Mouse (Mus musculus) midbrain, embryonic 14.5 days (tissue): Measurements from ENCODE around the gene Fibcd1. TPM values are rescaled to one million over a fixed set of nuclear protein-coding genes. Genes with fewer than 3 reads are reported as not detected.

Experiments
- ATAC-seq: fragments of 200-750 bp; cut with Nextera tagmentation; 2 replicates; pipeline ENCODE4 v1.8.0; 2017; ENCODE audit warnings: moderate number of reproducible peaks, moderate library complexity; ENCODE audit not compliant: low FRiP score, low TSS enrichment
- DNase-seq: peaks from one replicate; pipeline ENCODE4 v3.0.0-alpha.2; 2015
- H3K27ac ChIP-seq: fragments of 300-500 bp; sonication (generic); replicated peaks from 2 replicates; pipeline ENCODE4 v1.5.1; 2014; ENCODE audit warnings: mild to moderate bottlenecking, low read depth, low read length, moderate library complexity
- H3K27me3 ChIP-seq: fragments of 300-500 bp; sonication (generic); 2 replicates; pipeline ENCODE4 v1.6.1; 2014; ENCODE audit warnings: low read length, control low read depth, mixed read lengths; ENCODE audit not compliant: control insufficient read depth, insufficient read depth
- H3K36me3 ChIP-seq: fragments of 300-500 bp; sonication (generic); 2 replicates; pipeline ENCODE4 v1.6.1; 2014; ENCODE audit warnings: low read length, control low read depth; ENCODE audit not compliant: control insufficient read depth, insufficient read depth
- H3K4me1 ChIP-seq: fragments of 300-500 bp; sonication (generic); 2 replicates; pipeline ENCODE4 v1.6.1; 2014; ENCODE audit warnings: mild to moderate bottlenecking, antibody characterized with exemption, low read length, control low read depth; ENCODE audit not compliant: control insufficient read depth, insufficient read depth
- H3K4me2 ChIP-seq: fragments of 300-500 bp; sonication (generic); 2 replicates; pipeline ENCODE4 v1.6.1; 2014; ENCODE audit warnings: mild to moderate bottlenecking, low read length, moderate library complexity
- H3K4me3 ChIP-seq: fragments of 300-500 bp; sonication (generic); replicated peaks from 2 replicates; pipeline ENCODE4 v1.5.1; 2014; ENCODE audit warnings: low read depth, low read length
- H3K9ac ChIP-seq: fragments of 300-500 bp; sonication (generic); replicated peaks from 2 replicates; pipeline ENCODE4 v1.6.1; 2014; ENCODE audit warnings: mild to moderate bottlenecking, low read length, moderate library complexity
- H3K9me3 ChIP-seq: fragments of 300-500 bp; sonication (generic); 2 replicates; pipeline ENCODE4 v1.6.1; 2016; ENCODE audit warnings: low read length, control low read depth, mixed read lengths; ENCODE audit not compliant: control insufficient read depth
- WGBS: fragments of 180-500 bp; shearing (Covaris S2); extraction: QIAGEN DNeasy Blood & Tissue Kit; methylation state at CpG from one replicate; pipeline ENCODE4 v1.1.7; 2014; 5-methylcytosine and 5-hydroxymethylcytosine counted together
- polyA plus RNA-seq: library from polyadenylated mRNA; unstranded; fragments of >200 nt; fragmentation: Nextera tagmentation; extraction: Ambion mirVana; gene quantifications from 2 replicates; pipeline ENCODE4 v1.2.1, GENCODE M21; 2014

The Fibcd1 gene
- polyA plus RNA-seq, 1 experiment from 2014 or later = 14.8 TPM

DNA sequence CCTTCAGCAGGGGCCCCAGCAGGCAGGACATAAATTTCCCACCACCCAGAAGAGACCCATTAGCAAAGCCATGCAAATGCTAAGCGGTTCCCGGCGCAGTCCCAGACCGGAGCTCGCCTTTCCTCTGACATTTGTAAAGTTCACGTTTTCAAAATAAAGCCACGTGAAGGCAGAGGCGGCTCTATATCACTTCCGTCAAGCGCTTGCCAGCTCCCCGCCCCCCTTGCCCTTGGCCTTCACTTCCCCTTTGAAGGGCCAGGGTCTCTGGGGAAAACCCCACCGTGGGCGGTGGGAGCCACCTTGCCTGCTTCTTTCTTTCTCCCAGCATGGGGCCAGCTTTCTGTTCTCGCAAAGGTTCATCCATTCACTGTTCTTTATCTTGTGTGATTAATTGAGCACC, 35.1 kb upstream of the Fibcd1 start:
- no peak overlapping the region for H3K4me3 ChIP-seq
- ATAC-seq = no peak
- no peak overlapping the region for H3K4me2 ChIP-seq
- 0 out of 2 replicates have a peak, but pooled peaks cover 9% of the 10 kb centered on the region for H3K27me3 ChIP-seq
- no peaks in the 10 kb centered on the region for H3K36me3 ChIP-seq
- H3K9me3 ChIP-seq = no peaks in the 10 kb centered on the region
- peaks cover 10% of the 10 kb centered on the region for H3K4me1 ChIP-seq
- 7% methylated on average over 14 of the region's 14 CpGs for WGBS
- DNase-seq = no peak
- no peak overlapping the region for H3K9ac ChIP-seq
- H3K27ac ChIP-seq = no peak overlapping the region

DNA sequence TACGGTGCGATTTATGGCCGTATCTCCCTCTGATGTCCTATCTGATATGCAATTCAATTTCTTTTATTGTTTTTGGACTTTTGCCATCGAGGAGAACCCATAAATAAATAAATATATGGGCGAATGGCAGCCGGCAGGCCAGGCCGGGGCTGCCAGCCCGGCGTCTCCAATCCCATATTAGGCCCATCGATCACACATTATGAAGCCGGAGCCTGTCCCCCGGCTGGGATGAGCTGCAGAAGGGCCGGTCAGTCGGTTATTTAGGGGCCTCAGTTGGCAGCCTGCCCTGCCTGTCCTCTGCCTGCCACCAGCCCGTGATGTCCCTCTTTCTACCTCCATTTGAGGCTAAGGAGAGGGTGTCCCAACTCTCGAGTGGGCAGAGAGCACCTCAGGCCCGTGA, 32.8 kb upstream of the Fibcd1 start:
- ATAC-seq (no peak), DNase-seq (no peak)
- Histone ChIP-seq H3K4me1 (peaks cover 20% of the 10 kb centered on the region), H3K9me3 (no peaks in the 10 kb centered on the region), H3K27me3 (0 out of 2 replicates have a peak, but pooled peaks cover 9% of the 10 kb centered on the region), H3K36me3 (no peaks in the 10 kb centered on the region), H3K4me3 (no peak overlapping the region), H3K4me2 (no peak overlapping the region), H3K9ac (no peak overlapping the region), H3K27ac (no peak overlapping the region)
- WGBS = 74% methylated on average over 17 of the region's 17 CpGs

DNA sequence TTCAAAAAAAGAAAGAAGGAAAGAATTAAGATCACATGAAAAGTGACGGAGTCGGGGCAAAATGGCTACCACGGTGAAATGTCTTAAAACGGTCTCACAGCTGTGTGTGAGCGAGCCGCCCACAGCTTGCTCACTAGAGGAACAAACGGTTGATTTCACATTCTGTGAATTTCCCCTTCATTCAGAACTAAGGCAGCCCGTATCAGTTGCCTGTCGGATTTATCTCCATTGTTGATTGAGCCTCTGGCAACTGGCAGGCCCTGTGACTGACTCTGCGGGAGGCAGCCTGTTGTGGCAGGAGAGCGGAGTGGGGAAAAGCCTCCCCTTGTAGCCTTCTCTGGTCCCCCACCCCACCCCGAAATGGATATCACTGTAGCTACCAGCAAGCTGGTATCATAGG, 30.6 kb upstream of the Fibcd1 start:
- Histone ChIP-seq H3K4me1 (peaks cover 17% of the 10 kb centered on the region), H3K27ac (peak overlapping the region; percentile 41; the same call in 1 of the 2 replicates), H3K4me3 (no peak overlapping the region), H3K27me3 (0 out of 2 replicates have a peak, but pooled peaks cover 3% of the 10 kb centered on the region), H3K4me2 (no peak overlapping the region), H3K36me3 (no peaks in the 10 kb centered on the region), H3K9me3 (no peaks in the 10 kb centered on the region), H3K9ac (no peak overlapping the region)
- DNase-seq (peak; percentile 52), ATAC-seq (no peak)
- 10% methylated on average over 12 of the region's 12 CpGs for WGBS

DNA sequence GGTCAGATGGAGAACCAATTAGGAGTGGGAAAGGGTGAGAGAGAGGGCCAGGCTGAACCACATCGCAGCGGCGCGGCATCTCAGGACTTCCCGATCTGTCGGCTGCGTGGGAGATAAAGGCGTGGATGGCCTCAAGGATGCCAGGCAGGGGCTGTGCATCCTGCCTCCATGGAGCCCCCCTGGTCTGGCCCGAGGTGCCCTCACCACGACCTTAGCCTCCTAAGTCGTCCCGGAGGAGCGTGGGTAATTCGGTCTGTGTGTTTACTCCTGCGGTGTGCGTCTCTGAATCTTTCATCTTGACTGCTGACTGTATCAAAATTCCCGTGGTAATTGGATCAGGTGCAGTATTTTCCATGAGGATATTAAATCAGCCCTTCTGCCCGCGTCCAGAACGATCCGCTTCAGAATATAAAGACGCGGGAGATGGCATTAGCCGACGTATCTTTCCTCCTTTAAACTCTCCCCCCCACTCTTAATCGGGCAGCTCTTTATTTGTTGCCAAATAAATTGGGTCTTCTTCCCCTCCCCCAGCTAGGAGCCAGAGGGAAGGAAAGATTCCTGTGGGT, 28.6 kb upstream of the Fibcd1 start:
- 31% methylated on average over 26 of the region's 26 CpGs for WGBS
- H3K4me3 ChIP-seq = no peak overlapping the region
- no peaks in the 10 kb centered on the region for H3K36me3 ChIP-seq
- no peak for ATAC-seq
- H3K9ac ChIP-seq = no peak overlapping the region
- H3K4me1 ChIP-seq = peaks cover 17% of the 10 kb centered on the region
- DNase-seq = peak; percentile 73
- H3K27me3 ChIP-seq = no peaks in the 10 kb centered on the region
- H3K9me3 ChIP-seq = no peaks in the 10 kb centered on the region
- peak overlapping the region; percentile 20; the same call in 1 of the 2 replicates for H3K4me2 ChIP-seq
- H3K27ac ChIP-seq = peak overlapping the region; percentile 57; the same call in 1 of the 2 replicates

DNA sequence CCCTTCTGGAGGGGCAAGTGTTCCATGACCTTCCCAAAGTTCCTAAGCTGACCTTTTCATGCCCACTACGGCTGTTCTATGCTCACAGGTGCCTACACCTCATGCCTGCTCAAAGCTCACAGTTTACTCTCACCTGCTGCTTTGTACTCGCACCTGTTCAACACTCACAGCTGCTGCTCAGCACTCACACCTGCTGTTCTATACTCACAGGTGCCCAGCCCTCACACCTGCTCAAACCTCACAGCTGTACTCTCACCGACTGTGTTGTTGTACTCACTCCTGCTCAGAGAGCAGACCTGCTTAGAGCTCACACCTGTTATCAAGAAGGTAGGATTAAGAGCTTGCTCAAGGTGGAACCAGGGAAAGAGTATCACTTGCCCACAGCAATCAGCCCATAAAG, 24.9 kb upstream of the Fibcd1 start:
- Histone ChIP-seq H3K4me3 (no peak overlapping the region), H3K9me3 (no peaks in the 10 kb centered on the region), H3K27ac (no peak overlapping the region), H3K27me3 (no peaks in the 10 kb centered on the region), H3K36me3 (no peaks in the 10 kb centered on the region), H3K9ac (no peak overlapping the region), H3K4me1 (peaks cover 16% of the 10 kb centered on the region), H3K4me2 (no peak overlapping the region)
- WGBS = 75% methylated on average over 3 of the region's 3 CpGs
- ATAC-seq = no peak
- no peak for DNase-seq

DNA sequence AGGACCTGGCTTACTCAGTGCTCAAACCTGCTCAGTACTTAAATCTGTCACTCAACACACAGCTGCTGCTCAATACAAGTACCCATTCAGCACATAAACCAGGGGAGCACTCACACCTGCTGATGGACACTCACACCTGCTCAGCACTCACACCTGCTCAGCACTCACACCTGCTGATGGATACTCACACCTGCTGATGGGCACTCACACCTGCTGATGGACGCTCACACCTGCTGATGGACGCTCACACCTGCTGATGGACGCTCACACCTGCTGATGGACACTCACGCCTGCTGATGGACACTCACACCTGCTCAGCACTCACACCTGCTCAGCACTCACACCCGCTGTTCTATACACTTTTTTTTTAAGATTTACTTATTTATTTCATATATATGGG, 23.9 kb upstream of the Fibcd1 start:
- ATAC-seq (no peak), DNase-seq (no peak)
- no peak overlapping the region for H3K4me3 ChIP-seq
- H3K36me3 ChIP-seq = no peaks in the 10 kb centered on the region
- H3K4me1 ChIP-seq = peaks cover 21% of the 10 kb centered on the region
- no peaks in the 10 kb centered on the region for H3K27me3 ChIP-seq
- H3K27ac ChIP-seq = no peak overlapping the region
- H3K9me3 ChIP-seq = no peaks in the 10 kb centered on the region
- WGBS = 95% methylated on average over 5 of the region's 5 CpGs
- H3K4me2 ChIP-seq = no peak overlapping the region
- H3K9ac ChIP-seq = no peak overlapping the region

DNA sequence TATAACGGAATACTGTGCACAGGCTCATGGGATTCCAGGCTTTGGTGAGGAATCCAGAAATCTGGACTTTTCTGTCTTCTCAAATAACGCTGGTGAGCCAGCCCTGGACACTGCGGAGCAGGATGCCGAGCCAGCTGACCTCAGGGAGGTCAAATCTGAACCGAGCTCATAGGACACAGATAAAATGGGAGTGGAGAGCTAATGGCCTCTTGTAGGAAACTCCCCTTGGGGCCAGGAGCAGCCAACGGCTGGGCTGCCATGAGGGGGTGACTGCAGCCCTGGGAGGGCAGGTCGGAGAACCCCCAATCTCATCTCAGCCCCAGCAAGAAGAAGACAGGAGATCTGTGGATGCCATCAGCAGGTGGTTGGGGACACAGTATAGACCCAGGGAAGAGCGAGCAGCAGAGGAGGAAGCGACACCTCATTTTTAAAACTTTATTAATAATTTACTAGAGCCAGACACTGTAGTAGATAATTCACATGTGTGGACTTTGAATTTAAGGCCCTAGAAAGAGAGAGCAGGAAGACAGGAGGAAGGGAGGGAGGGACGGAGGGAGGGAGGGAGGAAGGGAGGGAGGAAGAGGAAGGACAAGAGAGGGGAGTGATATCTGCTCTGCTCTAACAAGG, 22.8 kb upstream of the Fibcd1 start:
- Histone ChIP-seq H3K27me3 (no peaks in the 10 kb centered on the region), H3K9me3 (no peaks in the 10 kb centered on the region), H3K4me3 (no peak overlapping the region), H3K4me1 (peaks cover 14% of the 10 kb centered on the region), H3K36me3 (no peaks in the 10 kb centered on the region), H3K4me2 (no peak overlapping the region), H3K9ac (no peak overlapping the region), H3K27ac (no peak overlapping the region)
- DNase-seq (no peak), ATAC-seq (no peak)
- 78% methylated on average over 10 of the region's 10 CpGs for WGBS

DNA sequence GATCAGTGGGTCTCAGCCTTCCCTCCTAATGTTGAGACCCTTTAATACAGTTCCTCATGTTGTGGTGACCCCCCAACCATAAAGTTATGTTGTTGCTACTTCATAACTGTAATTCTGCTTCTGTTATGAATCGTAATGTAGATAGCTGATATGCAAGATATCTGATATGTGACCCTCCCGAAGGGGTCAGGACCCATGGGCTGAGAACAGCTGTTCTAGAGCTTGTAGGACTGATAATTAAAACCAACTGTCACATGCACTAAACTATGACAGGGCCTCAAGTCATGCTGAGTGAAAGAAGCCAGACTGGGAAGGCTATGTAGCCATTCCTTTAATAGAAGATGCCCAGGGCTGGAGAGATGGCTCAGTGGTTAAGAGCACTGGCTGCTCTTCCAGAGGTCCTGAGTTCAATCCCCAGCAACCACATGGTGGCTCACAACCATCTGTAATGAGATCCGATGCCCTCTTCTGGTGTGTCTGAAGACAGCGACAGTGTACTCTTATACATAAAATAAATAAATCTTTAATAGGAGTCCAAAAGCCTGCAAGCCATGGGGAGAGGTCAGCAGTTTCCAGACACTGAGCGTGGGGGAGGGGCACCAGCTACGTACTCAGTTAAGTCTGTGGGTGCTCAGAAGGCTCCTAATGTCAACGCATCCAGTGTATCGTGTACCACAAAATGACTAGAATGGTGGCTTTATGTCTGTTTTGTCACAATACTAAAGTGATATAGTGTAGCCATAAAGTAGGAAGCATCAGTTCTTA, 22.1 kb upstream of the Fibcd1 start:
- Histone ChIP-seq H3K4me2 (no peak overlapping the region), H3K9me3 (no peaks in the 10 kb centered on the region), H3K36me3 (no peaks in the 10 kb centered on the region), H3K4me3 (no peak overlapping the region), H3K27ac (no peak overlapping the region), H3K27me3 (no peaks in the 10 kb centered on the region), H3K4me1 (peaks cover 14% of the 10 kb centered on the region), H3K9ac (no peak overlapping the region)
- 89% methylated on average over 8 of the region's 8 CpGs for WGBS
- DNase-seq (no peak), ATAC-seq (no peak)
